Mouse (Mus musculus) heart, postnatal 0 days (tissue): ENCODE results near the gene Spib.

Experiments used
- CTCF ChIP-seq: IDR thresholded peaks from 2 replicates; pipeline ENCODE4 v1.5.1; 2016; ENCODE audit warnings: antibody characterized with exemption, control low read depth, low read depth
- EP300 ChIP-seq: IDR thresholded peaks from 2 replicates; pipeline ENCODE4 v1.6.1; 2016; ENCODE audit warnings: antibody characterized with exemption, low read depth

GRCm38 (mm10) chr7:44487936-44488335 lies 43.9 kb downstream of the Spib start:
- TF ChIP-seq CTCF (no peak), EP300 (no peak)
